Mouse (Mus musculus): ENCODE measurements at regions not wholly inside any gene's neighbourhood (a gene's known extent, or its start where the extent isn't known, plus 50 kb on each side); places are given as distances from the start of the nearest gene placed in this dataset.

DNA sequence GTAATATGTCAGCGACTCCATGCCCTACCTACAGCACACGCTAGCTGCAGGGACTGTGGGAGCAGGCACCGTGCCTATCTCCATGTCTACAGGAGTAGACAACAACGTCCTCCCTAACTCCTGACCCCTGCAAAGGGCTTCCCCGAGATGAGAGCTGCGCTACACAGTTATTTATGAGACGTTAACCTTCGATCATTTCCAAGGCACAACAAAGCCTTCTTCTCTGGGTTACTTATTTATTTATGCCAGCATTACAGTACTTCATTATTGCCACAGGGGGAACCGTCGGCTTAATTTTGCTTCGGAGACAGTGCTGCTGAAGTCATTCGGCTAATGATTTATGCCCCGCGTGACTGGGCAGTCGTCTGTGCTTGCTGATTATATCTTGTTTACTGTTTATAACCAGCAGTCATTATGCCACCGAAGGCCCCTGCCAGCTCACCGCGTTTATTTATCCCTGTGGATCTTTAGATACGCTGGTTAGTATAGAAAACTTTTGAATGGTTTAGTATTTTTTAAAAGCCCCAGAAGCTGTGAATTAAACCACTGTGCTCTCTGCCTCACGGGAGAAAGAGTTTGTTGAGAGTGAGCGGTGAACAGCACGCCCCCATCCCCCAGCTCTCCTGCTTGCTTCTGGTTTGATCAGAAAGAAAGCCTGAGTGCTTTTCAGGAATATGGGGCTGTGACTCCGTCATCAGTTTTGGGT, 65.5 kb upstream of the Lyplal1 start:
- peak; percentile 48; the same call in 1 of the 2 replicates for TF ChIP-seq CTCF (IDR thresholded peaks at IDR 0.05; ENCODE audit: borderline replicate concordance, insufficient read depth, low read depth, low read length)
- no peak for TF ChIP-seq POLR2A (IDR thresholded peaks at IDR 0.05; ENCODE audit: borderline replicate concordance, insufficient read depth, low read length)

All from cerebellum, adult 2 months (tissue).